Mouse (Mus musculus) left cerebral cortex, adult 18-20 months (tissue): ENCODE results near the gene Gpr137. TPM values are rescaled to one million over a fixed set of nuclear protein-coding genes. Genes with fewer than 3 reads are reported as not detected.

Experiments used
- DNase-seq, 2 experiments: peaks; one replicate each; pipeline ENCODE4 v3.0.0; 2021 to 2022; ENCODE audit warnings: low spot score in 2 of 2, mixed read lengths in 1 of 2
- total RNA-seq, 2 experiments: library from RNA; stranded (reverse); gene quantifications; 2 replicates each; pipeline ENCODE4 v1.2.3; 2021

Gpr137 gene
- total RNA-seq, 2 experiments from 2014 or later, result 103 to 106 TPM

DNA sequence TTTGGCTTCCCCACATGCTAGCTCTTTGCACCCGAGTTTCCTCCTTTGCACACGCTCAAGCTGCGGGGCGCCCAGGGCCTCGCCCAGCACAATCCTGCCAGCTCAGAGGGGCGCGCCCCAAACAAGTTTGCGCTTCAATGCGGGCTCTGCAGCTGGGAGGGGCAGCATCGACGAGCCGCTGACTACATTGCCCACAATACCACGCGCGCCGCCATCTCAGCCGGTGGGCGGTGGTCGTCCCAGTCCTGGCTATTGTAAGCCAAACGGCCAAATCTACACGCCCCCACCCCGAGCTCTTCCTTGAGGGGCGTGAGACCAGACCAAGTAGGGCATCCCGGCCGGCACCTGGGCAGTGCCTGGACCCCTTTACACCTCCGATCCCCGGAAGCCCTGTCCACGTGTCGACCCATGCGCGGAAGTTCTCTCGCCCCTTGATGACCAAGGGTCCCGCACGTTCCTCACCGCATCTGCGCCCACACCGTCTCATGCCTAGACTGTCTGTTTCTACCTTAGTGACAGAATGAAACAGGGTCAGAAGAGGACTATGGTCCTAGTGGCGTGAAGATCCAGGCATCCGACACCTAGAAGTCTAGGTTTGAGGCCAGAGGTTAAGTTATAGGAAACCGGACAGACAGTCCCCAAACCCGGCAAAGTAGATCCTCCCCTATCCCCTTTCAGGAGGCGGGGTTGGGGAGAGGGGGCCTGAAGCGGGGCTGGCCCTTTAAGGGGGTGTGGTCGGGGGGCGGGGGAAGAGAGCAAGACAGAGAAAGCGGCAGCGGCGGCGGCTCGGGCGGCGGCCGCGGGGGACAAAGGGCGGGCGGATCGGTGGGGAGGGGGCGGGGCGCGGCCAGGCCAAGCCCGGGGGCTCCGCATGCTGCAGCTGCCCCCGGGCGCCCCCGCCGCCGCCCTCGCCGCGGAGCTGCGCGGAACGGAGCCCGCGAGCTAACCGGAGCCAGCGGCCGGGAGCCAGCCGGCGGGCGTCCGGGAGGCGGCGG lies 32.2 kb upstream of the Gpr137 start, which contains the start of gene Ppp1r14b:
Gene Ppp1r14b, plus strand, starts transcription at position 758 of the 995 bp plus-strand sequence.
- peak; percentile 70 to 77 for DNase-seq

DNA sequence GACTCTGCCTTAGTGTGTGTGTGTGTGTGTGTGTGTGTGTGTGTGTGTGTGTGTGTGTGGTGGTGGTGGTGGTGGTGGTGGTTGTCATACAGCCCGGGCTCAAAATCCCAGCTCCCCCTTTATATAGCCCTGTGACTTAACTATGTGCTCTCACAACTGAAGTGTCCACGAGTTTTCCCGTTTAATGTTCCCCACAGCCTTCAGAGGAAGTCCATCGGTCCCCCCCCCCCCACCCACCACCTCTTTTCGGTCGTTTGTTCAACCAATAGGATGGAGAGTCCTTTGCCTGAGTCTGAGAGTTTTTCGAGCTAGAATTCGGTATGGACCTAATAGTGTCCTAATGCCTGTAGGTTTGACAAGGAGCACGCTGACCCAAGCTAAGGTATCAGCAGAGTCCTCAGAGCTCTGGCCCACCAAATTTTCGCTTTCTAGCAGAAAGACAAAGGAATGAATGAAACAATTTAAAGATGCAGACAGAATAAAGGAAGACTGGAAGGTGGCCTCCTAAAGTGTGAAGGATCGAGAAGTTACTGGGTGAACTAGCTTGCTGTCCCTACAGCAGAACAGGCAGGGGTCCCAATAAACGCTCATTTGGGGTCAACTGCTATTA lies 31.4 kb upstream of the Gpr137 start:
- no peak for DNase-seq

DNA sequence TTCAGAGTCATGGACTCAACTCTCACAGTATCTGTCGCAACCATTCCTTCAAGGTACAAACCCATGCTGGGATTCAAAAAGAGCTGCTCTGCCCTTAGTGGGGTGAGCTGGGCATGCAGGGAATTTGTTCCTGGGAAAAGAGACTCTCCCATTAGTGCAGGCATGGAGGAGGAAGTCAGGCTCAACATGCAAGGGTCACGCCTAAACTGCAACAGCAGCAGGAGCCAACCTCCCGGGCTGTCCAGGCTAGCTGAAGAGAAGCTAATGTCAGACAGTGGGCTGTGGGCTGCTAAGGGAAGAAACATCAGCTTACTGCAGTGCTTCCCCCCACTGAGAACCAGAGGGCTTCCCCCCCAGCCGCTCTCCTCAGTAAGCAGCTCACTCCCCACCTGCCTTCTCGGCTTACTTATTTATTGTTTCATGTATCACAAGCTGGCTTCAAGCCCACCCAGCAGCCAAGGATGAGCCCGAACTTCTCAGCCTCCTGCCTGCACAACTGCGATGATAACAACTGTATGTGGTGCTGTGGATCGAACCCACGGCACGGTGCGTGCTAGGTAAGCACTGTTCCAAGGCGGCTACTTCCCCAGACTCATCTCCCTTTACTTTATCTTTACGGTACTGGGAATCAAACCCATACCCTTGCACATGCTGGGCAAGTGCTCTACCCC lies 30.1 kb upstream of the Gpr137 start:
- DNase-seq, result no peak

DNA sequence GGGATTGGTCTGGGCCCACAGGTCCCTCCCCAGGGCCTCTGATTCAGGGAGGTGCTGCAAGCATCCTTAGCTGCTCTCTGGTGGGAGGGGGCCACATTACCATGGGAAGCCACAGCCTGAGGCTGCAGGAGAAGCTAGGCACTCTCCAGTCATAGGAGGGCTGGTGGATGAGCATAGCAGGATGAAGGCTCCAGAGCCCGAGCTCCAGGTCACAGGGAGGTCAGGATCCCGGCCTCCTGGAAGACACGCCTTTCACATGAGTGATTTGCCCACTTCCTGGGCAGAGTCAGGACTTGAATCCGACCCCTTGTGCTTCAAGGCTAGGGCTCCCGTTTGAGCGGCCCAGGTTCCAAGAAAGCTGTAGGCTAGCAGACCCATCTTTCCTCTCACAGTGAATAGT lies 29.4 kb upstream of the Gpr137 start:
- no peak for DNase-seq

DNA sequence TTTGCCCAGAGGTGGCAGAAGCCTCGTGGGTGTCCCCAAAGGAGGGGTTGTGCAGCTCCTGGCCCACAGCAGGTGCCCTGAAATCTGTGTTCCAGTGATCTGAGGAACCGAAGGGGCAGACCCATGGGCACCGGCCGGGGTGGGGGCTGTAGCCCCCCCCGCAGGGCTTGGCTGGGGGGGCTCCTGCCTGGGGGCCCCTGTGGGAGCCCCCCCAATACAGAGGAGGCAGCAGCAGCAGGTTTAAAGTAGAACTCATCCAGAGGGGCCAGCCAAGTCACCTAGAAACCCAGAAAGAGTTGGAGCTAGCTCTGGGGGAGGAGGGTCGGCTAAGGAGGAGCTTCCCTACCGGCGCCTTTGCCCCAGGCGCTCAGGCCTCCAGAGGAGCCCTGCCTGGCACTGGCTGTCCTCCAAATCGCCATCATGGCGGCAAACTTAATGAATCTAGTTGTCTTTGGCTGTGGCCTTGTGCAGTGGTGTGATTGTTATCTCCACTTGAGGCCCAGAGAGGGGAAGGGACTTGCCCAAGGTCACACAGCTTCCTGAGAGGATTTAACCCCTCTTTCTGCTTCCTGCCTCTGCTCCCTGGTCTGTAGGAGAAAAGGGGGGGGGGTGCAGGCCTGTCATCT lies 28.3 kb upstream of the Gpr137 start:
- no peak for DNase-seq

DNA sequence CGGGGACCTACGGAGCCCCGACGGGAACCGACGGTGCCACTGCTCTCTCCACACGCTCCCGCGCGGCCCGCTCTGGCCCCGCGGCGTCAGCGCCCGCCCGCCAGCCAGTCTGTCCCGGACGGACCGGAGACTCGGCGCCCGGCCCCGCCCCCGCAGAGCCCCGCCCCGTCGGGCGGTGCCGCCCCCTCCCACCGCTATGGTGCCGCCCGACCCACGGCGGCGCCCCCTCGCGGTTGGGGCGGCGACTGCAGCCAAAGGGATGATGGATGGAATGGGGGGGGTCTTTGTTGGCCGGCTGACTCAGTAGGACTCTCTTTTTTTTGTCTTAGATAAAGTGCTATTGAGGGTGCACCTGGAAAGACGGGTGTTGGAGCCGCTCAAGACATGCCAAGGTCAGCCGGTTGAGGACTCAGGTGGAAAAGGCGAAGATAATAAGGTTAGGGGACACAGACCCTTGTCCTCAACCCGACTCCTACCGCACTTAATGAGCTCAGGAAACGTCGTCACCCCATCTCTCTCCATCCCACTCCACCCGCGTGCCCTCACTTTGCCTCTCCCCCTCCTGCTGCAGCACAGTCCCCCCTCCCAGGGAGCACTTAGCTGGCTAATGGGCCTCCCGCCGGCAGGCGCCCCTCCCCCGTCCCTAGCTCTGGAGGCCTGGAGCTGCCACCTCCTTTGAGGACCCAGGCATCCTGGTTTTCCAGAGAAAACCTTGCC lies 27.5 kb upstream of the Gpr137 start:
- peak in 1 of 2 experiments; percentile 20 for DNase-seq

DNA sequence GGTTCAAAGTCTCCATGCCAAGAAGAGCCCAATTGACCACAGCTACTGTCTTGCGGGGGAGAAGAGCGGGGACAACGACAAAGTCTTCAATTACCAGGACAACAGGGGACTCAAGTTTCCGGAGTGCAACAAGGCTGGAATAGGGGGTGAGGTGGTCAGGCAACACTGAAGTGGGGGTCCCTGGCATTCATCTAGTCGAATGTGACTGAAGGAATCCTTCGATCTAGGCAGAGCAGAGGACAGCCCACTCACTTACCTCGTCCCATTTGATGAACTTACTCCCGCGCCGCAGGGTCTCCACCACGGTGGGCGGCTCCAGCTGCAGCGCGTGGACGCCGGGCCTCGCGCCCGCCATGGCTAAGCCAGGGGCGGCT lies 27.0 kb upstream of the Gpr137 start:
- no peak for DNase-seq

DNA sequence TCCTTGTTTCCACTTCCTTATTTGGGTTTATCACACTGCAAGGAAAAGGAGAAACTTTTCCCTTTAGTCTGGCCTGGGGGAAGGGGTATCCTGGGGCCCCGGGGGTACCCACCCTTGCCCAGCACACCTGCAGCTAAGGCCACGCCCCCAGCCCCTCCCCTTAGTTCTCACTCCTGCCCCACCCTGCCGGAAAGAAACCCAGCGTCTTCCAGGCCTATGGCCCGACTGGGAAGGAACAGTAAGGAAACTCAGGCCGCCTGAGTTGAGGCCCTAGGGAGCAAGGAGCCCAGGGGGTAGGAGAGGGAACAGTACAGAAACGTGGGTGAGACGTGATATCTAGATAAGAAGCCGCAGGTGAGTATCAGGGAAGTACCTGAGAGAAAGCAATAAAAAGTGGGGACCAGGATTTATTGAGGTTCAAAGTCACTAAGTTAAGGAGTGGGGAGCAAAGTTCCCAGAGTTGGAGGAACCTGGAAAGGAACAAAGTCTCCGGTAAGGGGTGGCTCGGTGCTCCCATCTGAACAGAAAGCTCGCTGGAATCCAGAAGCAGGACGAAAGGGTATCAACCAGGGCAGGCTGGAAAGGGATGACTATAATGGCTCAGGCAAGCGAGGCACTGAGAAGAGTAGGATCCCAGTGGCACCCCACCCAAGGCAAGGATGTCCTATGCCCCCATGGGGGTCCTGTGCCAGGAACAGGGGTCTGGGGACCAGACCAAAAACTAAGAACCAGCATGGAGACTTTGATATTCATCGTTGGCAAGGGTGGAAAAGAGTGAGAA lies 26.4 kb upstream of the Gpr137 start:
- no peak for DNase-seq

DNA sequence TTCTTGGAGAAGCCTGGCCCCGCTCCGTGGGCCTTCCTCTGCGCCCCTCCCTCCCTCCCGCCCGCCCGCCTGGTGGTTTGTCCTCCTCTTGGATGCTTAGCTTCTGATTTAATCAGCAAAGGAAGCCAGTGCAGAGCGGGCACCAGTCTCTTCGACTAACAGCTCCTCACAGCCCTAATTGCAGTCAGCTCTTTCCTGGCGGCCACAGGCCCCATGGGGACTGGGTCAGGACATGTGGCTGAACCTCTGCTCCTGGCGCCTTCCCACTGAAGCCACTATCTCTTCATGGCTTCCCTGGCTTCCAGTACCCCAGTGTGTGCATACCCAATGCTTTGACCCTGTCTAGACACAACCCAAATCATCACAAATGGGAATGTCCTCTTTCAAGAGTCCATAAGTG lies 14.2 kb upstream of the Gpr137 start:
- no peak for DNase-seq

DNA sequence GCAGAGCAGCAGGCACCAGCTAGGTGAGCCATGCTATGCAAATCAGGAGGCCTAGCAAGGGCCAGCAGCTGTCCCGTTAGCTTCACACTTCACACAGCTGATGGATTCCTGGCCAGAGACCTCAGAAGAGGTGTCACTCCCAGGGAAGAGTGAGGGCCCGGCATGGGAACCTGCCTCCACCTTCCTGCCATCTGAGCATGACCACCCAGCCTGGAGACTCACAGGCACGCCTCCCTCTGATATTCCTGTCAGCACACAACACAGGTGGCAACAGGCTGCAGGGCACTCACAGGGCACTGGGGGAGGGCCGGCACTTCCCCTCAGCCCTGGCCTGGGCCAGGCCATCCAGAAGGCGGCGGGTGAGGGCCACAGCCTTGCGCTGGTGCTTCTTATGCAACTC lies 13.1 kb upstream of the Gpr137 start:
- DNase-seq, result no peak

DNA sequence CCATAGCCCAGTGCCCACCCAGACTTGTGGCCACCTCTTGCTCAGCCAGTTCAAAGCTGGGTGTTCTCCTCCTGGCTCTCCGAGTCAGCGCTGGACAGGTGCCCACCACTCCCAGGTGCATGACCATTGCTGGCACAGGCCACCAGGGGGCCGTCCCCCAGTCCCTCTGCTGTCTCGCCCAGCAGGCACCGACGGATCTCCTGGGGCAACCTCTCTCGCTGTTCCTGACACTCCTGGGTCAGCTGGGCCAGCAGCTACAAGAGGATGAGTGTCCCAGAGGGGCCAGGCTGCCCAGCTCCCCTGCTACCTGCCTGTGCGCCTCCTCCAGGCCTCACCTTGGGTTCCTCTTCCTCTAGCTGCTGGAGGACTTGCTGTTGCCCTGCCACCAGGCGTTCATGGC lies 11.8 kb upstream of the Gpr137 start:
- DNase-seq, result no peak

DNA sequence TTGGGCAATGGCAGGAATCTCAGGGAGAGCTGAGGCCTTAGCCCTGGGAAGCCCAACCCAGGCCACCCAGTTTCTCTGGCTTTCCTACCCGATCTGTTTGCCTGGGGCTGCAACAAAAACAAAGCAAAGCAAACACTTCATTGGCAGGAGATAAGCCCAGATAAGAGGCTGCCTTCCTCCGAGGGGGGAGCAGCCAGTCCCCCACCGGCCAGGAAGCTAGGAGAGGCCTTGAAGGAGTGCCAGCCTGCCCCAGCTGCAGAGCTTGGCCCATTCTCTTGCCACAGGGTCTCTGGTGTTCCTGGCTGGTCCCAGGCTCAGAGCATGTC lies 10.4 kb upstream of the Gpr137 start:
- DNase-seq, result no peak

DNA sequence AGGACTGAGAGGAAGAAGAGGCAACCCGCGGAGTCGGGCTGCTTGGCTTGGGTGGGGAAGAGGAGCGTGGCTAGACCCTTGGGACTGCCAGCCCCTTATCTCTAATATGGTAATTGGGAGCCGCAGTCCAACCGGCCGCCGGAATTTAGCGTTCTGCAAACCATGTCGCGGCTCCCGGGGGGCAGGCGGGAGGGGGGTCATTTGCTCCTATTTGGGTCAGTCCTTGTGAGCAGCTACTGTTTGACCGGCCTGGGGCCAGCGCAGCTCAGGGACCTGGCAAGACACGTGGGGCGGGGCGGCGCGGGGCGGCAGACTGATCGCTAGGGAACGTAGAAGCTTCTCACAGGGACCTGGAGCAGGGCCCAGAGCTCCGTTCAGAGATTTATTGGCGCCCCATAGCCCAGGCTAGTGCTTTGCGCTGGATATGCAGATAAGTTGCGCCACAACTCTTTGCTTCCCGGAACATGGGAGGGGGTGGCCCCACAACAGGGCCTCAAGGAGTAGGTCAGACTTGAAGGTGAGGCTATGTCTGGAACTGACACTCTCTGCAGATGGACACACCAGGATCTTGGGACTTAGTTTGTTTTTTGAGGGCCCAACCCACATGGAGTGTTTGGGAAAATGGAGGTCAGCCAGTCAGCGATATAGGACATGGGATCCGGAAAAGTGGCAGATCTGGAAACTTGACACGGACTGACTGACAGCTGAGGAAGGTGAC lies 9.9 kb upstream of the Gpr137 start:
- DNase-seq, result peak; percentile 43 to 68

DNA sequence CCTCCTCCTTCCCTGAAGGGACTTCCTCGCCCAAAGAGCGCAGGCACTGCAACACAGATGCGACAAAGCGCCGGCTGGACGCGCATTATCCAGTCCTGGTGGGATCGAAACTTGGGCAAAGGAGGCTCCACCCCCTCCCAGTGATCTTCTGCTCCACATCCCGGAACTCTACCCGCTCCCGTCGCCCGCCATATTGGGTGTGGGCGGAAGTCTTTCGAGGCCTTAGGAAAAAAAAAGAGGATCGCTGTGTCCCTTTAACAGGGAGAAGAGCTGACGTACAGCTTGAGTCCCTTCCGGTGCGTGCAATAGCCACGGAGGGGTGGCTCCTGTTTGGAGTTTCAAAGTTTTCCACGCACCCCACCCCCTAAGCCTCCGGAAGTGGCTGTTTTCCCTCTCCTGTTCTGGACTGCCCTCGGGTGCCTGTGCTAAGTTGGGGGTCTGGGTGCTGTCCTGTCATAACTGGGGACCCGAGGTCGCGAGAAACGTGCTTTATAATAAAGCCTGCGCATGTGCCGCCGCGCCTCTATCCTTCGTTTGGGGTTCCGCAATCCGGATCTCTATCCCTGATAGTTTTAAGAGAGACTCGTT lies 9.2 kb upstream of the Gpr137 start:
- peak; percentile 91 to 94 for DNase-seq

DNA sequence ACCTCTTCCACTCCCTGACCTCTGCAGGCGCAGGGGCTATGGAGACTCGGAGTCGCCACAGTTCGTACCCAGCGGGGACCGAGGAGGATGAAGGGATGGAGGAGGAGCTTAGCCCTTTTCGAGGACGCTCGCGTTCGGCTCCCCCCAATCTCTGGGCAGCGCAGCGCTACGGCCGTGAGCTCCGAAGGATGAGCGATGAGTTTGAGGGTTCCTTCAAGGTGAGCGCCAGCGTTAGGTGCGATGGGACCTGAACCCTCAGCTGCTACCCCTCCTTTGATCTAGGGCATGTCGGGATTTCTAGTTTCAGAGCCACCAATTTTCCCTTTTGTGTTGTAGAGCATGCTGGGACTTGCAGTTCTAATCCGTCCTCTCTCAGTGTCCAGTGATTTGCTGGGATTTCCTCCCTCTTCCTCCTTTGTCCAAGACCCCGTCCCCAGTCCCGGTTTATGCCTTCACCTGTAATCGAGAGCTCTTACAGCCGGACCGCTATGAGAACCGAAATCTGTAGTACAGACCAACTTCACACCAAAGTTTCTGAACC lies 8.4 kb upstream of the Gpr137 start:
- DNase-seq, result peak; percentile 44 to 58

DNA sequence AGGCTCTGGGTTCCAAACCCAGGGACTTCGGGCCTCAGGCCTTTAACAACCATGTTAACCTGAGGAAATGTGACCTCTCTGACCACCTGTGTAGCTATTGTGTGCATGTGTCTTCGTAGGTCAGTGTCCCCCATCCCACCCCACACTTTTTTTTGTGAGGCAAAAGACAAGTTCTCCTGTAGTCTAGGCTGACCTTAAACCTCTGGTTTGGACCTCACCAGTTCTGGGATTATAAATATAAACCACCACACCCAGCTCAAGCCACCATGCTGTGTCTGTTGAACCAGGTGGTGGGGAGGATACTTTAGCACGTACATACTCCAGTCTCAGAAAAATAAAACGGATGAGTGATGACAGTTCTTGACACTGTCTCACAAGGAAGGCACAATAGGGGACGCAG lies 7.7 kb upstream of the Gpr137 start:
- DNase-seq, result no peak

DNA sequence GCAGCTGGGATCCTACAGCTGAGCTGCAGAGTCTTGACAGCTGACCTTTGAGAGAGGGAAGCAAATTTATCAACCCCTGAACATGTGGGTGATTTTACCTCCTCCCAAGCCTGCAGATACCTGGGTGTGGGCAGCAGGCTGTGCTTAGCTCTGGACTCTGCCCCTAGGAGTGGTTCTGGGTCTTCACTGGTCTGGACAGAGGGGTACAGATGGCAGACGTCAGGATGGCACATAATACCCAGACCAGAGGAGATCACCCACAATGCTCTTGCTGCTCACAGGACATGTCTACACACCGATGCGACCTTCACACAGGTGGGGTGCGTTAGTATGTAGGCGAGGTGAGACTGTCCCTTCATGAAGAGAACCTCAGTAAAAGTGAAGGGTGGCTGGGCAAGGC lies 7.3 kb upstream of the Gpr137 start:
- no peak for DNase-seq

DNA sequence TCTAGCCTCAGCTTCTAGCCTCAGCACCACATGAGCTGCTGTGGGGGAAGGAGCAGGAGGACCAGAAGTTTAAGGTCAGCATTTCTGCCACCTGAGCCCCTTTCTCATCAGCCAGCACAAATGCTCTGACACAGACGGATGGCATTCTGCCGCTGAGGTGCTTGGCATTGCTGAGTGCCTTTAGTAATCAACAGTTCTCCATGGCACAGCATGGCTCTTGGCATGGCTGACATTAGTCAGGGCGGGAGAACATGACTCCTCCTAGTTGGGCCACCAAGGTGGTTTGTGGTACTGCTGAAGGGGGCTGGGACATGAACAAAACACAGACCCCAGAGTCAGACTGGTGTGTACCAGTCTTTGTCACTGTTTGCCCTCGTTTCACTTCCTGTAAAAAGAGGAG lies 5.9 kb upstream of the Gpr137 start:
- DNase-seq, result no peak

DNA sequence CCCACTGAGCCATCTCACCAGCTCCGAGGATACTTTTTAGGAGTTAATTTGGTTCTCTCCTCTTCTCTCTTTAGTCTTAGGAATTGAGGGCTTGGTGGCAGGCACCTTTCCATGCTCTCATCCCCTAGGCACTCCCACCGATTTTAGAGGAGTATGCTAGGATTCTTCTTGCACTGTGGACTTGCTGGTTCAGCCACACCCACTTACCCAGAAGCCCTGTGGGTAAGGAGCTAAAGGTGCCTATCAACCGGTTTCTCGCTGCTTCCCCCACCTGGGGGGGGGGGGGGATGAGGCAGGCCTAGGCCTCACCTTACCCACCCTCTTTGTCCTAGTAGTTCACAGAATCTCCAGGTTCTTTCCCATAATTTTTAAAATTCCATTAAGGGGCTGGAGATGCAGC lies 5.5 kb upstream of the Gpr137 start:
- DNase-seq, result no peak
